Mouse (Mus musculus) lung, postnatal 0 days (tissue): ENCODE results near the gene Prr13.

Source experiments
- CTCF ChIP-seq: IDR thresholded peaks from 2 replicates; pipeline ENCODE4 v1.5.1; 2016; ENCODE audit warnings: antibody characterized with exemption, mild to moderate bottlenecking
- EP300 ChIP-seq: IDR thresholded peaks from 2 replicates; pipeline ENCODE4 v1.6.1; 2016; ENCODE audit warnings: antibody characterized with exemption, mild to moderate bottlenecking, control low read depth

DNA sequence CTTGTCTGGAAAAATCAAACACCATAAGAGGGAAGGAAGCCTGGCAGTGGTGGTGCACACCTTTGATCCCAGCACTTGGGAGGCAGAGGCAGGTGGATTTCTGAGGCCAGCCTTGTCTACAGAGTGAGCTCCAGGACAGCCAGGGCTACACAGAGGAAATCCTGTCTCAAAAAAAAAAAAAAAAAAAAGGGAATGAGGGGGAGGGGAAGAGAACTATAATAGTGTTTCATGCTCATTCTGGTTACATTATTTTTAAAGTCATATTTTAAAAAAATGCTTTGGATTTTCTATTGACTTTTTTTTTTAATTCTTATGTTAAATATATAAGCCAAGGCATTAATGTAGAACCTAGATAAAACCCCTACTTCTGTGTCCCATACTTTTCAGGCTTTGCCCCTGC is 45.1 kb upstream of the Prr13 start:
- TF ChIP-seq CTCF (no peak), EP300 (no peak)
